Mouse (Mus musculus) G1E (cell line): ENCODE data around the gene Tmem53.

Experiments used
- CTCF ChIP-seq: IDR thresholded peaks from 2 replicates; pipeline ENCODE4 v1.5.1; 2012; ENCODE audit warnings: low read depth, low read length, inconsistent platforms, mixed read lengths
- GATA1 ChIP-seq: IDR thresholded peaks from 2 replicates; pipeline ENCODE4 v1.6.1; 2012; ENCODE audit warnings: borderline replicate concordance, low read length, inconsistent platforms, mixed read lengths
- GATA2 ChIP-seq: IDR thresholded peaks from 2 replicates; pipeline ENCODE4 v1.6.1; 2012; ENCODE audit warnings: low read depth, low read length, inconsistent platforms, borderline replicate concordance
- POLR2AphosphoS5 ChIP-seq: IDR thresholded peaks from 2 replicates; pipeline ENCODE4 v1.6.1; 2012; ENCODE audit warnings: low read depth, low read length, inconsistent platforms; ENCODE audit not compliant: insufficient replicate concordance
- TAL1 ChIP-seq: conservative IDR thresholded peaks from 2 replicates; pipeline ENCODE4 v1.6.1; 2012; ENCODE audit warnings: low read depth, low read length, inconsistent platforms, mixed read lengths

- TF ChIP-seq TAL1: no peak
- no peak for TF ChIP-seq CTCF
- TF ChIP-seq POLR2AphosphoS5: no peak
- no peak for TF ChIP-seq GATA1
- TF ChIP-seq GATA2: no peak
Measured at GRCm38 (mm10) chr4:117272459-117272858, 20.7 kb downstream of the Tmem53 start.
